Mouse (Mus musculus): ENCODE measurements around the gene Cma2.
"Not testable (repeated sequence)": the region's sequence is repeated elsewhere in the genome, so short reads cannot be mapped to it uniquely, and the experiment has no call there.

Gene Cma2

DNA sequence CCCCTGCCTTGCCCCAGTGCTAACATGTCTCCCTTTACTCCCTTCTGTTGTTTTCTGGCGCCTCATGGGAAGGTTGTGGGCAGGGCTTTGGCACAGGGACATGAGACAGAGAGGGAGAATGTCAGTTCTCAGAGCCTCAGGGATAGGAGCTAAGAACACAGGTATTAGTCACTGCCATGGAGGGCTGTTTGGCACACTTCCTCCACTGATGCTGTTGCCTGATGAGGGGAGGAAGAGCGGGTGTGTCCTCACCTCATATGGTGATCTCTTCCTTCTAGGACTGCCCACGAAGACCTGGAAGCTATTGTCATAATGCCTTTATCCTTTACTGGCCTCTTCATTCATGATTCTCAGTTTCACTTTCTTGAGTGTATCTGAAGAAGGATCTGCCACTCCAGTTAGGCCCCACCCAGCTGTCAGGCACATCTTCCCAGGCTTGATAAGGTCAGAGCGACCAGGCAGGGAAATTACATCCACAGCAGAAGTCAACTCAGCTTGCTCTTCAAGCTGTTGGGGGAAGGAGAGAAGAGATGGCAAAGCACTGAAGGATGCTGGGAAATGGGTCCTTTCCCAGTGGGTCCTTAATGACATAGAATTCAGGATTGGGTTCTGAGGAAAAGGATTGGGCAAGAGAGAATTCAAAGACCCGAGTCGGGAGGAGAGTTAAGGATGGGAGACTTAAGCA, at the start of gene Cma2:
Cma2 (plus strand) TSS at position 635 of the 685 bp plus-strand sequence.
- in situ Hi-C loops (cut with MboI; ENCODE audit: low sequenced_read_pairs), result no loop called here

DNA sequence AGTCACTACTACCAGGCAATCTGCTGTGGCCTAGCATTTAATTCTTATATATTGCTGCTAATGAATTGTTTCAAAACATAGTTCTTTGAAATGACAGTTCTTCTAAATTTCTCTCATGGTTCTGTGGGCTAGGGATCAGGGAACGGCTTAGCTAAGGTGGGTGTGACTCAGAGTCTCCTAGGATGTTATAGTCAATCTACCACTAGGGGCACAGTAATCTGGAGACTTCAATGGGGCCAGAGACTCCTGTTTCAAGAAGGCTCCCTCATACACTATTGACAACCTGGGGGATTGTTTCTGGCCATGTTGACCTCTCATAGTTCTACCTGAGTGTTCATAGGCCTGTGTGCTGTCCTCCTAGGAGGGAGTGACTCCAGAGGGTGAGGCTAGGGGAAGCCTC, 45.3 kb upstream of the Cma2 start:
- in situ Hi-C loops (cut with MboI; ENCODE audit: low sequenced_read_pairs), result no loop called here

GRCm38 (mm10) chr14:55913406-55913805, 37.4 kb upstream of the Cma2 start:
- in situ Hi-C loops (cut with MboI; ENCODE audit: low sequenced_read_pairs), result no loop called here

DNA sequence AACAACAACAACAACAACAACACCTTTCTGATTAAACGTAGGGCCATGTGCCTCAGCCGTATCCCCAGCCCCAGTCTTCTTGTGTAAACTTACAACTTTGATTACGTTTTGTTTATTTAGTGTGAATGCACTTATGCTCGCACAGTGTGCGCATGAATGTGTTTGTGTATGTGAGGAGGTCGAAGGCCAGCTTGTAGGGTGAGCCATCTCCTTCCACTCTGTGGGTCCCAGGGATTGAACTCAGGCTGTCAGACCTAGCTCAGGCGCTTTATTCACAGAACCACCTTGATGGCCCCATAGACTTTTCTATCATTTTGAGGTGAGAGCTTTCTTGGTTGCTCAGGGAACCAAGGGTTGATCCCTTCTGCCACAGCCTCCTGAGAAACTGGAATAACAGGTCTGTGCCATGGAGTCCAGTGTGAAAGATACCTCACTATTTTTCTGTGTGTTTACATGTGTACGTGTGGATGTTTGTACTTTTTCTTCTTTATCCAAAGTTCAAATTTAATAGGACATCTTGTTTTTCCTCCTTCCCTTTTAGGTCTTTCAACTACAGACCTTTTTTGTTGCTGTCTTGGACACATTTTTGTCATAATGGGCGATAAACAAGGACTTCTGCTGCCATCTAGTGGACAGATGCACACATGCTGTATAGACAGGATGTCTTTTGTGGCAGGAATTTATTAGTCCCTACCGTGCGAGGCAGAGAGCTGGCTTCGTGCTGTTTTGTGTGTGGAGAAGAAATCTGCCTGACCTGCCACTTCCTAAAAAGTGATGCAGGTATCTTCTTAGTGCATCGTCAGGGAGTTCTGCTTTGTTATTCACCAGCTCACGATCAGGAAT, 32.3 kb upstream of the Cma2 start:
- in situ Hi-C loops (cut with MboI; ENCODE audit: low sequenced_read_pairs), result loop anchor here (5.0 kb wide), 1 partner anchor 41 kb away; no protein-coding TSS in a partner anchor

GRCm38 (mm10) chr14:55922475-55923232, 28.1 kb upstream of the Cma2 start:
- in situ Hi-C loops (cut with MboI; ENCODE audit: low sequenced_read_pairs), result loop anchor here (10.0 kb wide), 1 partner anchor 108 kb away; no protein-coding TSS in a partner anchor

- in situ Hi-C loops (cut with MboI; ENCODE audit: low sequenced_read_pairs), result loop anchor here (10.0 kb wide), 1 partner anchor 112 kb away; no protein-coding TSS in a partner anchor
These were observed 23.9 kb upstream of the Cma2 start for GRCm38 (mm10) chr14:55926847-55927246.

DNA sequence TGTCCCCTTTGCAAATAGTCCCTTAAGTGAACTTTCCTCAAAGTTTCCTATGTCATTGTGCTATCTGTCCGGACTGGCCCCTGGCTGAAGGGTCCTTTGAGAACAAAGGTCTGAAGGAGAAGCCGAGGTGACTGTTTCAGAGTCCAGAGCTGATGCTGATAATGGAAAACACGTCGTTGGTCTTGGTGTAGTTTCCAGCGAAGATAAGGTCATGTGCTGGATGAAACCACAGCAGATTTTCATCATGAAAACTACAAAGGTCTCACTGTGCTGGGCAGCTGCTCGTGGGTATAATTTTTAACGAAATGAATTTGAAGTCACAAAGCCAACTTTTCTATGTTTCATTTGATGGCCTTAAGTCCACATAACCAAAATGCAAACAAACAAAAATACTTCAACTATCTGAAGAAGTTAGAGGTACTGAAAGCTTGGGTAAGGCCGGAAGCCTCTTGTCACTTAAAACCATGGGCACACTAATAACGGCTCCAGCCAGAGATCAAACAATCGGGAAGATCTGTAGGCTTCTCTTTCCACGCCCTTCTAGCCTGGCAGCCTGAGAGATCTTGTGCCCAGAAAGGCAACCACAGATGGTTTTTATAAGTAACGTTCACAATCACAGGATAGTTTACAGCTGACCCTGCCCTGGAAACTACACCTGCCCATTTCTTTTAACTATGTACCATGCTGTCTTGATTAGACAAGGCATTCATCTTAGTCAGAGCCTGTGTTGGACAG, 21.4 kb upstream of the Cma2 start:
- in situ Hi-C loops (cut with MboI; ENCODE audit: low sequenced_read_pairs), result loop anchor here (10.0 kb wide), 1 partner anchor 115 kb away; no protein-coding TSS in a partner anchor

DNA sequence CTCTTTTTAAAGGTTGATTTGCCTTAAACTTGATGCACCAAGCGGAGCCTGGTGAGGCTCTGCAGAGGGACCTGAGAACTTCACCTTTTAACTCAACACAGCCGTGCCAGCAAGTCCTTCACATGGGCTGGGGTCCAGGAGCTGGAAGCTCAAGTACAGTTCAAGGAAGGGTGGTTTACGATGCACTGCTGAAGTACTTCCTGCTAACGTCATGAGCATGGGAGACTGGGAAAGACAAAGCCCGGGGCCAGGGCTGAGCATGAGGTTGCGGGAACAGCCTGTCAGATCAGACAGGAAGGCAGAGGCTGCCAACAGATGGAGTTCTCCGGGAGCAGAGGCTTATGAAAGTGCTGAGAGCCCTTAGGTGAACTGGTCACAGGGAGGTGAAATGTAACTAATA, 17.2 kb upstream of the Cma2 start:
- in situ Hi-C loops (cut with MboI; ENCODE audit: low sequenced_read_pairs), result no loop called here

DNA sequence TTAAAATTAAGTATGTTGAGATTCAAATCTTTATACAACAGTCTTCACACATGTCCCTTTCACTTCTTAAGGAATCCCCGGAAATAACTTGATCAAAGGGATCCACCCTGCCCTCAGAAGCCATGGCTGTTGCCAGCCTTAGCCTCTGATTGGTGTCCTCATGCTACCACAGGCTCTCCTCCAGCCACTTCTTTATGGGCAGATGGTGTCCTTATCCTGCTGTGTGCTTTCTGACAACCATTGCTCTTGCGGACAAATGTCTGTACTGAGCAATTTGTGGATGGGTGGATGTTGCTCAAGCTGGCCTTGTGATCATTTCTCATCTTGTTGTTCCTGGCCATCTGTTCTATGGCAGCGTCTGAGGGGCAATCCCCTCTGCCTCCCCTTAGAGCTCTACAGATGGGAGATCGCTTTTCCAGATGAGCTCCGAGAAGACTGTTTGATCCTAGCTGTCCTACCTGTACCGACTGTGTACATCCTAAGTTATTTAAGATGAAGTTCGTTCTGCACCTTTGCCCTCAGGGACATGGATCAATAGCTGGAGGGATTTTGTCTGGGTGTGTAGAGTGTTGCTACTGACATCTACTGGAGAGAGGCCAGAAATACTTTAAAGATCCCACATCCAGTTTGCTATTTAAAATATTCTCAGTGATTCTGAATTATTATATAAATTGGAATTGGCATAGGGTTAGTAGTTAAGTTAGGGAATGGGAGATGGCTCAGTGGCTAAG, 10.5 kb upstream of the Cma2 start:
- in situ Hi-C loops (cut with MboI; ENCODE audit: low sequenced_read_pairs), result no loop called here

DNA sequence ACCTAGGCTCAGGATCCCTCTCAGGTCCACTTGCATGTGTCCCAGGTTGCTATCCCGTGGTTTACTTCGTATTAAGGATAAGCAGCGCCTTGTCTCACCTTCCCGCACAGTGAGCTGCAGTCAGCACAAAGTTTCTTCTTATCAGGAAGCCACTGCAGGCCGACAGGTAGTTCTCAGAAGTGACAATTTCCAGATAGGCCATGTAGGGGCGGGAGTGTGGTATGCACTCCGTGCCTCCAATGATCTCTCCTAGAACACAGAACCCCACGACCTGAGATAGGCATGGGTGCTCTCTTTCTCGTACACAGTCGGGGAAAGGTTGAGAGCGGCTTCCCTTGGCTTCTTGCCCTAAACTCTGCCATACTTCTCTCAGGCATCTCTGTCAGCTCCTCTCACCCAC, 7.2 kb upstream of the Cma2 start:
- in situ Hi-C loops (cut with MboI; ENCODE audit: low sequenced_read_pairs), result no loop called here

DNA sequence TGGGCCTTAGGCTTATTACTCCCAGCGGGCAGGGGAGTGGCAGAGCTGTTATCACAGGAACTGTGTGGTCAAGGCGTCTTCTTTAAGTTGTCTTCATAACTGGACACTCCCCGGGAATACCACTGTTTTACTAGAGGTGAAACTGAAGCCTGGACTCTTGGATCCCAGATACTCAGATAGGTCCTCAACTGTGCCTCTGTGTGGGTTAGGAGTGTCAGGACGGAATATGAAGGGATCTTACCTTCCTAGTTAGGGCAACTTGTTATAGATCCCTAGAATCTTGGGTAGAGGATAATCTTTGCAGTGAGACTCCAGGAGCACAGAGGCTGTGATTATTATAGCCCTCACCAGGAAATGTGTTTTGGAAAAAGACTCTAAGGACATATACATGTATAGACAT, 6.2 kb upstream of the Cma2 start, which contains the start of gene Cma1:
Cma1 (minus strand) TSS at position 101 of the 400 bp plus-strand sequence.
- in situ Hi-C loops (cut with MboI; ENCODE audit: low sequenced_read_pairs), result no loop called here

DNA sequence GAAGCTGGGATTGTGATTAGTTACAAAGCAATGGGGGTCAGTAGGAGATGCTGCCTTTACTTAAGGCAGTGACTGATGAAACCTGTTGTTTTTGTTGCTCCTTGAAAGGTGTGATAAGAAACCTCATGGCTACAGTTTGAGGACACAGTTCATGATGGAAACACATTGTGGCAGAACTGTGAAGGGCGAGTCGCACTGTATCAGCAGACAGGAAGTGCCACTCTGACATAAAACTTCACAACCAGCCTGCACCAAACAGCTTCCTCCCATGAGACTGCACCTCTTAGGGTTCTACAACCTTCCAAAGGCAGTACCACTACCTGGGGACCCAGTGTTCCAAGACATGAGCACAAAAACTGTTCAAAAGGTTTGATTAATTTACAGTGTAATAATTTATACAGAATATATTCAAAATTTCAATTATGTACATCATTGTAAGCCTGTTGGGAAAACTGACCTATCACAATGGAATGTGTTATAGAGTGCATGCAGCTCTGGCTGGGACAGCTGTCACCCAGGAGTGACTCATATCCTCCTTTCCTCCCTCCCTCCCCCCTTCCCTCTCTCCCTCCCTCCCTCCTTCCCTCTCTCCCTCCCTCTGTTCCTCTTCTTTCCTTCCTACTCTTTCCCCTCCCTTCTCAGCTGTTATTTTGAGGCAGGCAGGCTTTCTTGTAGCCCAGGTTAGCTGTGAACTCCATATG, 4.4 kb upstream of the Cma2 start:
- in situ Hi-C loops (cut with MboI; ENCODE audit: low sequenced_read_pairs), result no loop called here

DNA sequence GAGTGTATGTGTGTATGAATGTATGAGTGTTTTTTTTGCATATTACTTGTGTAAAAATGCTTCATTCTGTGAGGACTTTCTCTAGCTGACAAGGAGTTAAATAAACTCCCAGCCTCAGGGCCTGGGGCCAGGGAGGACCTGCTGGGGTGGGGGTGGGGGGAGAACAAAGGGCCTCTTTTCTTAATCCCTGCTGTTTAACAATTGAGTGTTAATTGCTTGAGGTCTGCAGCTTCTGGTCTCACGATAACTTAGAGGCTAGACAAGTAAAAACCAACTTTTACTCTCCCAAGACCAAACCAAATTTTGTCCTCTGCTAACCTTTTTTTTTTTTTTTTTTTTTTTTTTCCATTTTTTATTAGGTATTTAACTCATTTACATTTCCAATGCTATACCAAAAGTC, 12.5 kb downstream of the Cma2 start:
- in situ Hi-C loops (cut with MboI; ENCODE audit: low sequenced_read_pairs), result no loop called here

- in situ Hi-C loops (cut with MboI; ENCODE audit: low sequenced_read_pairs), result not testable (repeated sequence)
These were observed 13.1 kb downstream of the Cma2 start for GRCm38 (mm10) chr14:55963900-55964299.

GRCm38 (mm10) chr14:55987464-55987863, 36.7 kb downstream of the Cma2 start:
- in situ Hi-C loops (cut with MboI; ENCODE audit: low sequenced_read_pairs), result not testable (repeated sequence)

GRCm38 (mm10) chr14:56013147-56013546, 62.4 kb downstream of the Cma2 start:
- in situ Hi-C loops (cut with MboI; ENCODE audit: low sequenced_read_pairs), result no loop called here

GRCm38 (mm10) chr14:56013924-56014323, 63.1 kb downstream of the Cma2 start:
- in situ Hi-C loops (cut with MboI; ENCODE audit: low sequenced_read_pairs), result no loop called here

- in situ Hi-C loops (cut with MboI; ENCODE audit: low sequenced_read_pairs), result not testable (repeated sequence)
These were observed 66.9 kb downstream of the Cma2 start, which contains the start of gene Mcpt1 for GRCm38 (mm10) chr14:56017671-56018070. Gene Mcpt1, plus strand, starts transcription at chr14:56017971.

GRCm38 (mm10) chr14:56019446-56019845, 68.7 kb downstream of the Cma2 start:
- in situ Hi-C loops (cut with MboI; ENCODE audit: low sequenced_read_pairs), result no loop called here
